Mouse (Mus musculus) megakaryocyte, embryonic 14.5 days (primary cell): ENCODE data around the gene Ehf.

Experiments
- FLI1 ChIP-seq: IDR thresholded peaks from 2 replicates; pipeline ENCODE4 v1.6.1; 2012; ENCODE audit warnings: low read length, inconsistent platforms, mixed read lengths
- GATA1 ChIP-seq: IDR thresholded peaks from 3 replicates; pipeline ENCODE4 v1.6.1; 2012; ENCODE audit warnings: mixed read lengths, low read length, inconsistent platforms, borderline replicate concordance

DNA sequence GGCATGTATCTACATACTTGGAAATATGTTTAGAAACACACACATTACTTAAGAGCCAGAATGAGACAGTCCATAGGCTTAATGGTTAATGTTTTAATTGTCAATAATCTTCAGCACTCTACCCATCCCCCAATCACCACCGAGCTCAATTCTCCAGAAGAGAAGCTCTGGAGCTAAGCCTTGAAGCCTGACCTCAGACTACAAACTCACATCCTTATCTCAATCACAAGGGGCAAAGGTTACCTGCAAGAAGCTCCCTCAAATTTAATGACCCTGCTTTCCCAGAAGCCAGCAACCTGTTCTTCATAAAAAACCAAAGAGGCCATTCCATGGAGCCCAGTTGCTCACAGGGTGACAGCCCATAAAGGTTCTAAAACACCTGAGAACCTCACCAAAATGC lies 19.1 kb upstream of the Ehf start:
- TF ChIP-seq GATA1 (no peak), FLI1 (no peak)
